Mouse (Mus musculus): ENCODE measurements at regions not wholly inside any gene's neighbourhood (a gene's known extent, or its start where the extent isn't known, plus 50 kb on each side); places are given as distances from the start of the nearest gene placed in this dataset.

DNA sequence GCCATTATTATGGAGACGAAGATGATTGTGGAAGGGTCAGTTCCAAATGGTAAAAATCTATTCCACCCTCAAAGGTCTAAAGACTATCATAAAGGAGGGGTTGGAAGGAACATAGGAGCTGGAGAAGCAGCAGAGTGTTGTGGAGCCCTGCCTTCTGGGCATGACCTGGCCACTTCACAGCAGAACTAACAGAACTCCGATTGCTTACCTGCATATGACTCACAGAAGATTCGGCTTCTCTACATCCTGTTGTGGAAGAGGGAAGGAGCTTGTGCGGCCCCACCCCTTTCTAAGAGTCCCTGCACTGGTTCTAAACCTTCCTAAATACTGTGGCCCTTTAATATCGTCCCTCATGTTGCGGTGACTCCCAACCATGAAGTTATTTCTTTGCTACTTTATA, 362.7 kb downstream of the Samd5 start:
- no peak for DNase-seq (ENCODE audit: extremely low spot score in 1 of 2, low spot score in 1 of 2)

DNA sequence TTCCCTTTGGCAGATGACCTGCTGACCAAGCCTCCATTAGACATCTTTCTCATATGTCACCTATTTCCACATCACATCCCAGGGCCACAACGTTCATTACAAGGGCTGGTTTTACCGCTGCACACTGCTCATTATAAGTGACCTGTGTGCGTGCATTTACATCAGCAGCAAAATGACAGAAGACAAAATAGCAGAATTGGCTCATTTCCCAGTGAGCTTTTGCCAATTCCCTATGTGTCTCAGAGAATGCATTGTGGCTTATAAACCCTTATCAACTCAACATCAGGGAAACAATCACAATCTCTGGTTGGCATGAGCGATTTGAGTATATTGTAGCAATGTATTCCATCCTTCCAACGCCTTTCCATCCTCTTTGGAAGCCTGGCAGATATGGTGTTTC, 364.7 kb downstream of the Samd5 start:
- DNase-seq (ENCODE audit: extremely low spot score in 1 of 2, low spot score in 1 of 2), result no peak

DNA sequence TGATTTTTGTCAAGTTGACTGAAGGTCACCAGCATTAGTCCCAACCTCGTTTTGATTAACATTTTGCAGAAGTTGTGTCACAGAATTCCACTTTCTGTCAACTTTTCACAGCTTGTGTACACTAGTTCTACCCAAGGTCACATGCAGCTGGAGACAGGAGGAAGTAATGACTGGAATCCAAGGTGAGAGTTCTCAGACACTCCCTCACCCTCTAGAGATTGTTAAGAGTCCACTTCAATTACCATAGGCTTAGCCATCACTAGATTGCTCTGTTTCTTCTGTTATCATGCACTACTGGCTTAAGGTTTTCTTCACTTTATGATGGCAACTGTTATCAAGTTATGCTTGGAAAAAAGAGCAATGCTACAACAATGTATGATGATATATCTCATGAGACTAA, 379.0 kb downstream of the Samd5 start:
- DNase-seq (ENCODE audit: extremely low spot score in 1 of 2, low spot score in 1 of 2), result no peak

DNA sequence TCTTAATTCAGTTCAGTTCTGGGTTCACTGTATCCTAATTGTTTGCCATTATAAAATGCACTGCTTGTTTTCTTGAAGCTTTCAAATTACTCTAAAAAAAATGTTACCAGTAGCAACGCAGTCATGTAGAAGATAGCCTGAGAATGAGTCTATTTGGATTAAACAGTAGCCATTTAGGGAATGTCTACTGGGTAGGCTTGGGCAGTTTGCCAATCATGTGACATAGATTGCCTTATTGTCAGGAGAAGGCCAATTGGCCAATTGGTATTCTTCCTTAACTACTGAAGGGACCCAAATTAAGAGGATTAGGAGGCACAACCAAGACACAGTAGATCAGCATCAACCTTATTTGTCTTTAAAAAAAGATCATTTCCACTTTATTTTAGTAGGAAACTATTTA, 379.7 kb downstream of the Samd5 start:
- DNase-seq (ENCODE audit: extremely low spot score in 1 of 2, low spot score in 1 of 2), result no peak

DNA sequence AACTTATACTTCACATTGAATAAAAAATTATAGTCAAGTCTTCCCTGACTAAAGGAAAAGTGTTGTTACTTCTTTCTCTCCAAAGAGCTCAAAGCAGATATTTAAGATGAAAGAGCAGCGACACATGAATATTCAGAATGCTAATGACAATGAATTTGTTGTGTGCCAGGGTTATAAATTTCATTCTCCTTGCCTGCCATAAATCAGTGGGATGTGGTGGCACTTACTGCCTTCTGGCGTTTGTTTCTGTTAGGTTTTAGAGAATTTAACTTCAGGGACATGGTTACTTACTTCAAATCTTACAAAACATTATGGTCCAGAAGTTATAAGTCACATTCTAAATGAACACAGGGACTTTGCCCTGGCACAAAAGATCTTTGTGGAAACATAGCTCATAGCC, 380.4 kb downstream of the Samd5 start:
- DNase-seq (ENCODE audit: extremely low spot score in 1 of 2, low spot score in 1 of 2), result no peak

DNA sequence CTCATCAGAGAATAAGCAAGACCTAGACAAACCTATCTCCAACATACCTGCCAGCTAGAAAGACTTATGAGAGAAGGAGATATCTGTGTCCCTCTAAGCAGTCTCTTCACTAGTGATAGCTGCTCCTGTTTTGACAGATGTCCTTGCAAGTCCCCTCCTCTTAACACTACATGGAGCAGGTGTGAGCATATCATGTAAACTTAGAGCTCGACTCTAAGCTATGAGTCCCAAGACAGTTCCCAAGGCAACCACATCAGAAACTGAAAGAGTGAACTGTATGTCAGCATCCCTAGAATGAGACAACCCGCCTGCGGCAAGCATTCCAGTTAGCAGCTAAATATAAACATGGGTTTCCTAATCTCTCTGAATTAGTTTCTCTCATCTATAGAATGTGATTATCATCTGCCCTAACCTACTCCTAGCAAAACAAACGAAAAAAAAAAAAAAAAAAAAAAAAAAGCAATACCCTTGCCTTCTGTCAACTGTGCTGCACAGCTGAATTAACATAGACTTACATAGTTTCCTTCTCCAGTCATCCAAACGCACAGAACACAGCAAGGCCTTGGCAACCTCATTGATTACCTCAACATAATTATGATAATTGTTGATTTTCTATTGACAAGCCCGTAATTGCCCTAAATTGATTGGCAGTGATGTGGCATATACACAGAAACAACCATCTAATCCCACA, 383.4 kb downstream of the Samd5 start:
- DNase-seq (ENCODE audit: extremely low spot score in 1 of 2, low spot score in 1 of 2), result peak in 1 of 2 experiments; percentile 23

DNA sequence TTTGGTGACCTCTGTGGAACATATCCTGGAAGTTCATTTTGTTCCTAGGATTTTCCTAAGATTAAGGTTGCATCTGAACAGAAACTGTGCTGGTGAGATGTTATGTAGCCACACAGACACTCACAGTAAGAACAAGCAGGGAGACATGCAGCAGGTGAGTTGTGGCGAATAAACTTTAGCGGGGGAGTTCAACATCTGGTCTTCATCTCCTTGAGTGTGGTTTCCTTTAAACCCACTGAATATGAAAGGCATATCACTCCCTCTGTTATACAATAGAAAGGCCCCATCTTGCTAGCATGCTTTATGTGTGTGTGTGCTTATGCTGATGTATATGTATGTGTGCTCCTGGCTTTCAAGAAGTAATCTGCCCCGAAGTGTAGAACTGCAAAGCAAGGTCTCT, 387.1 kb upstream of the Sash1 start:
- no peak for DNase-seq (ENCODE audit: extremely low spot score in 1 of 2, low spot score in 1 of 2)

DNA sequence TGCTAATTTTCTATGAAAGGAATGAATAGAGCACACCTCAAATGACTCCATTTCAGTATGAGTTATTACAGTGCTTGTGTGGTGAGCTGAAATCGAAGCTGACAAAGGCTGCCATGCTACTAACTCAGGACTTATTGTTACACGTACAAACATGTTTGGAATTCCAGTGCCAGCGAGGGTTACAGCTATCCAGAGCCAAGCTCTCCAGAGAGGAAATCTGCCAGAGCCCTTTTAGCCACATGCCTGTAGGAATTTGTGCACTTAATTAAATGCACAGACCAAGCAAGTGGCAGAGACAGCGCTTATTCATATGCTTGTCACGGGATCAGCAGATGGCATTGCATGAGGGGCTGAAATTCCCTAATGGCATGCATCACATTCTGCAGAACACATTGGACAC, 386.4 kb upstream of the Sash1 start:
- no peak for DNase-seq (ENCODE audit: extremely low spot score in 1 of 2, low spot score in 1 of 2)

DNA sequence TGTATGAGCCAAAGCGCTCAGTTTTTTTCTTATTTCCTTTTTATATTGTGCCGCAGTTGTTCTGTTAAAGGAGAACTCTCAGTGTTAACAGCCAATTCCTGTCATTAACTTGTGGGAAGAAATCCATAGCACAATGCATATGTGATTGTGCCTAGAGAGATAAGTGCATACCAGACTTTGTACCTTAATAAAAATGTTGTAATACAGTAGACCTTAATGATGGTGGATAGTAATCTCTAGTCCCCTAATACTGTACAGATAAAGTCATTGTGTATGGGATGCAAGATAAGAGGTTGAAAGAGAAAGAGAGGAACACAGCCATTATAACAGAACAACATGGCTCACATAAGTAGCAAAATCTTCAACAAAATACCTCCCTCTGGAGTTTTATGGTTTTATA, 379.7 kb upstream of the Sash1 start:
- no peak for DNase-seq (ENCODE audit: extremely low spot score in 1 of 2, low spot score in 1 of 2)

DNA sequence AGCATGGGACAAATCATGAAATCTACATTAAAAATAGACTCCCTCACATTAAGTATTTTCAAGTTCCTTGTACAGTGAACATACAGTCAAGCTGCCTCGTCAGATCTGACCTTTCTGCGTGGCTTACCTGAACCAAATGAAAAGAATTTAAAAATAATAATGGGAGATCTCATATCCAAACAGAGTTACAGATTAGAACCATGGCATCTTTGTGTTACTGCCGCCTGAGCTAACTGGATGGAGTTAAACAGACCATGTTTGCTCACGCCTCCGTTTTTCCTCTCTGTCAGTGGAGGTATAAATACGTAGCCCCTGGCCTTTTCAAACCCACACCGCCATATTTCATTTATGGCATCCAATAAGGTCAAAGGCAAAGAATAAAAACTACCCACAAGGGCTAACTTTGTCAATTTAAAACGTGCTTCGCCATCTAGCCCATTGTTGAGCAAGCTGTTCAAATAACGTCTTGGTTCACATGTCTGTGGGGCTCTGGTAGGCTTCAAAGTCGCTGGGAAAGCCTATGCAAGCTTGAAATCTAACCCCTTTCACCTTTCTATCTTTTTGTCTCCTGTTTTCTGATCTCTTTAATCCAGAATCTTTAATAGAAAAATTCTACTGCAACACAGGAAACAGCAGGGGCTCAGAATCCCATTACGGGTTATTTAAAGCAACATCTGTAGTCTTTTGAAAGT, 378.6 kb upstream of the Sash1 start:
- no peak for DNase-seq (ENCODE audit: extremely low spot score in 1 of 2, low spot score in 1 of 2)

DNA sequence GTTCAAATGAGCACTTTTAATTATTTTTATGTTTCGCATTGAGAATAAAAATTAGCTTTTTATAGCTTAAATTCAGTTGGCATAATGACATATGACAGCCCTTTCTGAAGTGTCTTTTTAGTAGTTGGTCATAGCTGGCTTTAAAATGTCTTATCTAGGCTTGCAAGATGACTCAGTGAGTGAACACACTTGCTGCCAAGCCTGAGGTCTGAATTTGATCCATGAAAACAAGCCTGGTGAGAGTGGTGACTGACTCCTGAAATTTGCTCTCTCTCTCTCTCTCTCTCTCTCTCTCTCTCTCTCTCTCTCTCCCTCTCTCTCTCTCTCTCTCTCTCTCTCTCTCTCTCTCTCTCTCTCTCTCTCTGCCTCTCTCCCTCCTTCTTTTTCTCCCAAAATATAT, 372.8 kb upstream of the Sash1 start:
- DNase-seq (ENCODE audit: extremely low spot score in 1 of 2, low spot score in 1 of 2), result peak in 1 of 2 experiments; percentile 39

DNA sequence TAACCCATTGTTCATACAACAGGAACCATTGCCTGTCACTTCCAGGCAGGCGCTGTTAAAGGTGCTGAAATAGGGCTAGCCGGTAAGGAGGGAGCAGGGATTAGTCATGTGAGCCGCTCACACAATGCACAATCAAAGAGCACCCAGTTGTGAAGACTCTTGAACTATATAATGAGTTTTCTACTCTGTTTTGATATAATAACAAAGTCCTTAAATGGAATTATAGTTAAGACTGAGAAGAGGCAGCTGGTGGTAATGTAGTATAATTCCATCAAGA, 367.0 kb upstream of the Sash1 start:
- no peak for DNase-seq (ENCODE audit: extremely low spot score in 1 of 2, low spot score in 1 of 2)

DNA sequence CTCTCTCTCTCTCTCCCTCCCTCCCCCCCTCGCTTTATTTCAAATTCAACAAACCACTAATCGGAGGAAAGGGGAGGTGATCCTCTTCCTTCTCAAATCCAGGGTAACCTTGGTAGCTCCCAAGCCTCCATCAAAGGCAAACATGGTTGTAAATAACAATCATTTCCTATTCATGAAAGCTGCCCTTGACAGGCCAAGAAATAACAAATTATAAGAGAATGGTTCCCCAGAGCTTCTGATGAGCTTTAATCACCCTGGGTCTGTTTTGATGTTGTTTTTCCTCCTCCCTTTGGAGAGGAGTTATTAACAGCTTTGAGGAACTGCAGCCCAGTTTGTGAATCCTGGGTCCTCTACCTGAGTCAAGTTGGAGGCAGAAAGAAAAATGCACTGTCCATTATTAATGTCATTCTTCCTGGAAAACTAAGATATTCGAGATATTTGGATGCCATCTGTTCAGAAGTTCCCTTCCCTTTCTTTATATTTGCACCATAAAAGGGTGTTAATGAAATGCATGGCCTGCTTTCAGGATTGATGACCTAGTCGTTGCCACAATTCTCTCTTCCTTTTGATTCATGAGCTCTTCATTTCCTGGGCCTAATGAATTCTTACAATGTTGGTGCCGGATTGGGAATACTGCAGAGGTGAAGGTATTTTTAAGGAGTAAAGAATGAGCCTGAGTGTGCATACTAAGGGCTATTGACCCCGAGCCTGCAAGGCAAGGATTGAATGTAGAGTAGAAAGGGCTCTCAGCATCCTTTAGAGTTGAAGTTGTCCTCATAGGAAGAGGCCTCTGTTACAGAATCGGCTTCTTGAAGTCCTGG, 366.5 kb upstream of the Sash1 start:
- no peak for DNase-seq (ENCODE audit: extremely low spot score in 1 of 2, low spot score in 1 of 2)

DNA sequence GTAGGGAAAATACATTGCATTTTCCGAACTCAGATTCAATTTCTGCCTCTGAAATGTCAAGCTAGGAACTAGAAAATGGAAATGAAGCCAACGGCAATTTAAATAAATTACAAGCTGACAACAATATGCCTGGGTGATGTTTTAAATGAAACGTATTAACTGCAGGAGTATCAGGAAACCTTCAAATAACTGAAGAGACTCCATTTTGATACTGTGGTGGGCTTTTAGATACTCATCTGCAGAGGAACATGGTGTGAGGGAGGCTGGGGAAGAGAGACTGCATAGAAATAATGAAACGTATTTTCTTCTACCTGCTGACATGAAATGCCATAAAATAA, 357.4 kb upstream of the Sash1 start:
- no peak for DNase-seq (ENCODE audit: extremely low spot score in 1 of 2, low spot score in 1 of 2)

DNA sequence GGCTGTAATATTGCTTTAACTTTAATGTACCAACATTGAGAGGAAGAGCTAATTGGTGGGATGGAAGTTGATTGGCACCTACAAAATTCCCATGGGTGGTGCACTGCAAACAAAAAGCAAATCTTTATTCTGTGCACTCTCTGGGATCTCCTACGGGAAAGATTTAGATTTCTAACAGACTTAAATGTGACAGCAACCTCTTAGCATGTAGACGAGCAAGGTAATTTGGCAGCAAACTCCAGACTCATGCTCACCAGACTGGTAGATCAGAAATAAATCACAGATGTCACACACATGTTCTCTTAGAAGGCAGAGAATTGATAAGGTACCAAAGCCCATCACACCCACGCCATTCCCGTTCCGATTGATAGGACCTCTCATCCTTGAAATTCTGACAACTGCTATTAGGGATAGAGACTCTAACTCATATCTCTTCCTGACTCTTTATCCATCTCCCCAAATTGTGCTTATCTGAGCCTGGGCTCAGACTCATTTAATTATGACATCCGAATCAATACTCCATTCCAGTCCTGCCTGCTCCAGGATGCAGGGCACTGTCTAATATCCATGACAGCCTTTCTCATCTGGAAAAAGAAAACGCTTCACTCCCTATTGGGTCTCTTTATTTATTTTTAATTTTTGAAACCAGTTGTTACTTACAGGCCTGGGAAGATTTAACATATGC, 356.9 kb upstream of the Sash1 start:
- no peak for DNase-seq (ENCODE audit: extremely low spot score in 1 of 2, low spot score in 1 of 2)

DNA sequence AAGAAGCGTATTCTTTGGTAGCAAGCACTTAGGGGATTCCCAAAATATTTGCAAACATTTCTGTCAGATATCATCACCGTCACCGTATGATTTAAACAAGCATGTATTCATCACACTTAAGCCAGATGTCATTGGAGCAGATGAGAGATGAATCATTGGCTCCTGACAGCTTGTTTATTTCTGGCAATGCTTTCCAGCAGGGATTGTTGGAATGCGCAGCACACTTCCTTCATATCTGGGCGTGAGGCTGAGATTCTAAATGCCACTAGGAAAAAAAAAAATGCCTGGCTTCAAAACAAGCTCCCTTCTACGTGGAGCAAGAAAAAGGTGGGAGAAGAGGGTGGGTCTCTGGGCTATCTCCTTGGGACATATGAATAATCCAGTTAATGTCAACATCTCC, 354.1 kb upstream of the Sash1 start:
- DNase-seq (ENCODE audit: extremely low spot score in 1 of 2, low spot score in 1 of 2), result peak; percentile 23 to 62

DNA sequence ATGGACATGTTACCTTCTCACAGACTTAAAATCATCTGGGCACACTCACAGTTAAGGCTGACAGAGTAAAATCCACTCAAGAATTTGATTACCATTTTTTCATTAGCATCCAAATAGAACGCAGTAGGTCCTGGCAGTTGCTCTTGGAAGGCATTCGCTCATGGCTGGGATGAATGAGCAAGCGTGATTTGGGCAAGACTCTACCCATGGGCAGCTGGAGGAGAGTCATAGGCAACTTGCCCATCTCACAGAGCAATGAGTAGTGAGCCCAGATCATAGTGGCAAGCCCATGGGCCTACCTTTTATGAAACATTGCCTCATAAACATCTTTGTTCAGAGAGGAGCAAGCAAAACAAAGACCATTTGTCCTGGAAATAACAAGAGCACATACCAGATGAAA, 345.9 kb upstream of the Sash1 start:
- no peak for DNase-seq (ENCODE audit: extremely low spot score in 1 of 2, low spot score in 1 of 2)

DNA sequence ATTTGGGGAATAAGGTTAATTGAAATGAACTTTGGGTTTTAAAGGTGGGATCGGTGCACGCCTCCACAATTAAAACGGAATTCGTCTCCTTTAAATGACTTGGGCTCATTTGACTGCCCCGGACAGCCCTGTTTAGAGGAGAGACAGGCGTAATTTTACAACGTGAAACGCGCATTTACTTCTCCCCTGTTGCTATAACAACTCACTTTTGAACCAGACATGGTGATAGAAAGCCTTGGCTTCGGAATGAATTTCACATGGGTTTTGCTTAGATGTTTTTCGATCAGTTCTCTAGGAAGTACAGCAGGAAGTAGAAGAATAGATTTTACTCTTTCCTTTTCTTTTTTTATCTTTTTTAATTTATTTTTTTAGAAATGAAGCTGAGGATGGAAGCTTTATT, 343.2 kb upstream of the Sash1 start:
- no peak for DNase-seq (ENCODE audit: extremely low spot score in 1 of 2, low spot score in 1 of 2)

DNA sequence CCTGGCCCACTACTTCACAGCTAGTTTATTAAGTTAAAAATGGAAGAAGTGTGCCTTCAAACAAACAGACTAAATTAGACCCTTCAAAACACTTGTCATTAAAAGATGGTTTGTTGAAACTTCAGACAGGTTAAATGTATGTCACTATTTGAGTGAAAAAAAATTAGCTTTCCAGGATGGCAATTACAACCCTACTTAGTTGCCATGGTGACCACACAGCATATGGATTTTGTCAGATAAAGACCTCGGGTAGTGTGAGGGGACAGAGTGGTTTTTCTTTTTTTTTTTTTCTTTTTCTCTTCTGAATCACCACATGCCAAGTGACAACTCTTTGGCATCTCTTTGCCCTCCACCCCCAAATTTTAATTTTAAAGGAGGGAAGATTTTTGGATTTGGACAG, 341.5 kb upstream of the Sash1 start:
- DNase-seq (ENCODE audit: extremely low spot score in 1 of 2, low spot score in 1 of 2), result no peak

DNA sequence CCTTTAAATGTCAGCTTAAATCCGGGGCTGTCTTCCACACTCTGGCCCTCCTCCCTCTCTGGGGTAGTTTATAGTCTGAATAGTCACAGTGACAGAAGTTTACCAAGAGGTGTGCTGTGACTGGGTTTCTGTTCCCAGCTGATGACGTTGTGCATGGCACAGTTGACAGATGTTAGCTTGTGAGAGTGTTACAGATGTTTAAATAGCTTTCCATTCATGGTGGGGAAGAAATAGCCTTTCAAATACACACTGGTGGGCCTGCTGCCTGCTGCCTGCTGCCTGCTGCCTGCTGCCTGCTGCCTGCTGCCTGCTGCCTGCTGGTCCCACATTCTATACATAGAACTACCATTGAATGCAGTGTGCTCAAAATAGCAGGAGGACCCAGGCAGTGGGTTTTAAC, 324.8 kb upstream of the Sash1 start:
- DNase-seq (ENCODE audit: extremely low spot score in 1 of 2, low spot score in 1 of 2), result no peak

DNA sequence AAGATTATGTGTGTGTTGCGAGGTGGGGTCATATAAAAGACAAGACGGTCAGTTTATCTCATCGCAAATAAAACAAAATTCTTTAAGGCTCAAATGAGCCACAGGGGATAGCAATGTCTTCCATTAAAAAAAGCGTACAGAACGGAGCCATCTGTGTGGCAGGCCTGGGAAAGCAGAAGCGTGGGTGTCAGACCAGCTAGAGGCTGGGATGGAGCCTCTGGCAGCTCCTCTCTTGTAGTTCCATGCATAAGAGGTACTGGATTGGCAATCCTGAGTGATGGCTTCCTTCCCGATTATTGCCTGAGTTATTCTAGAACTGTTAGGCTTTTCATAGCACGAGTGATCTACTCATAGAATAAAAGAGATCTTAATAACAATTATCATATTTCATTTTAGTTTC, 318.2 kb upstream of the Sash1 start:
- DNase-seq (ENCODE audit: extremely low spot score in 1 of 2, low spot score in 1 of 2), result peak; percentile 35 to 72

DNA sequence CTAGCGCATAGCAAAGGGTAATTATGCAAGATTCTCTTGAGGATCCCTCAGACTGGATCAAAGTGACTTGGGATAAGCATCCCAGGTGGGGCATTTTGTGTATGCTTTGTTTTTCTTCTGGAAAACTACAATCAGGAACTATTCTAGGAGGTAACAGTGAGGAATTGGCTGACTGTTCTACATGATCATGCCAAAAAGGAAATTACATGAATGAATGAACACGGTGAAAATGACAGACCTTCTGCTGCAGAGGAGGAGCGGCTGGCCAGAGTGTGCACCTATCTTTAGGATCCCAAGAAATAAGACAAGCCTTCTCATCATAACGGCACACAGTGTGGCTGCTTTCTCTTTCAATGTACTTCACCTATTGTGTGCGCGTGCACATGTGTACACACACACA, 317.5 kb upstream of the Sash1 start:
- DNase-seq (ENCODE audit: extremely low spot score in 1 of 2, low spot score in 1 of 2), result peak in 1 of 2 experiments; percentile 37
